Mouse (Mus musculus) lung, postnatal 10 days (tissue): ENCODE measurements around the gene Lyzl6.

Experiments used
- DNase-seq: peaks from one replicate; pipeline ENCODE4 v3.0.0; 2021

Lyzl6 gene

GRCm38 (mm10) chr11:103638790-103639189, at the start of gene Lyzl6:
Gene Lyzl6 (minus strand): TSS chr11:103638890.
- no peak for DNase-seq

DNA sequence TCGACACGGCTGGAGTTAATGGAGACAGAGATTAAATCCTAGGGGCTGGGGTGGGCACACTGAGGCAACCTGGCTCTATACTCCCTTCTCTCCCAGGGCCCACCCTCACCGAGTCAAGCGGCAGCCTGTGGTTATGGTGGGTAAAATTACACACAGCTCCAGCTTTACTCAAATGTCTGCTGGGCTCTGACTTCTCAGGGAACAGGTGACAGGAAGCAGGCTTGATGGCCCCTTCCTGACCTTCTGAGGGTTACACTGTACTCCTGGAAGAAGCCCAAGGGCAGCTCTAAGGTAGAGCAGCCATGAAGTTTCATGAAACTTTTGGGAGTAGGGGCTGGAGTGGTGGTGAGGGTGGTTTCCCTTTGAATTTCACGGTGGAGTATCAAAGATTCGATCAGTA, 48.0 kb upstream of the Lyzl6 start:
- no peak for DNase-seq

DNA sequence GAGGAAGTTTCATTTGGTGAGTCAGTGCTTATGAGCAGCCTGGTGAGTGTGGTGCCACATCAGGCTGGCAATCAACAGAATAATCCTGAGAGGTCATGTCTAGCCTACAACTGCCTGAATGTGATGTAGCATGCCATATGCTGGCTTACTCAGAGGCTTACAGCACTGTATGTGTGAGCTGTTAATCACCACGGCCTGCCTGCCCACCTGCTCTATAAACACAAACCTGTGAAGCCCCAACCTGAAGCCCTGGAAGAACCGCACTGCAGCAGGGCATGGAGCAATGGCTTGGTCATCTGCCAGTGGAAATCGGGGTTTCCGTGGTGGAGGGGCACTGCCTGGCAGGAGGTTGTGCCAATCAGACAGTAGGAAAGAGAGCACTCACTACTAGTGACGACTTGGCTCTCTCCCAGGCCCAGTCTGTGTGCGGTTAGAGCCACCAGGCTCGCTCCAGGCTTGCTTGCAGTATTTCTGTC, 46.6 kb upstream of the Lyzl6 start:
- DNase-seq: no peak

DNA sequence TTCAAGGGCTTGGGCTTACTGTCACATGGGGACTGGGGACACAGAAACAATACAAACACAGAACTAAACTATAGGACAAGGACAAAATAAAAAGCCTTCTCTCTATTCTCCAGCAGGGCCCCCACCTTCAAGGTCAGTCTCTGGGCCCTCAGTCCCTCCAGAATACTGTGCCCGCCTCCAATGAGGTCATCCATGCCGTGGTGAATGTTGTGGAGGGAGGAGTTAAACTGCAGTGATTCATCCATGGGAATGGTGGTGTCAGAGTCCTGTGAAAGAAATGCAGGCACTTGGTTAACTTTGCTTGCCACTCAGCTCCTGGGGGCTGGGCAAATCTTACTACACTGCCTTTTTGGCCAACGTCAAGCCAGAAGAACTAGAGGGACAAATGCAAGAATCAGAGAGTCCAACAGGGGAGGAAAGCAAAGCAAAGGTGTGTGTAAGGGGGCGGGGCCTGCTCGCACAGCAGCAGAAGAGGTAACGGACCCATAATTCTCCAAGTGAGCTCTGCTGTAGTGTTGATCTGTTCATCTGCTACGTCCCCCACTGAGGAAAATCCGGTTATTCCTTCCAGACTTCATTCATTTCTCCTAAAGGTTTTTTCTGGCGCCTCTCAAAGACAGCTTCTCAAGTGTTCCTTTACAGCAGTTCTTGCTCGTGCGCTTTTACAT, 45.1 kb upstream of the Lyzl6 start:
- no peak for DNase-seq

DNA sequence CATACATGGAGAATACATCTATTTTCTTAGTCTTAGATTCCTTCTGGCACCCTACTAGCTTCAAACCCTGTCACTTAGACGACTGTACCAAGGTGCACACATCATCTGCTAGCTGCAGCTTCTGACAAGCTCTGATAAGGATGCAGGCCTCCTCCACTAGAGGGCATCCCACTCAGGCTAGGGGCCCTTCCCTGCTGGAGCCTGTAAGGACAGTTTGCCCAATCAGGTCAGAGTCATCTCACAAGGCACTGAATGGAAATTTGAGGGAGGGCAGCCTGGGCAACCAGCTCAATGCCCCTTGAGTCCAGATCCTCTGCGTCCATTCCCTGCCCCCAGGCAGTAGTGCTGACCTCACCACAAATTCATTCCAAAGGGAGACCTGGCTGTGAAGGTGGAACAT, 38.4 kb upstream of the Lyzl6 start:
- DNase-seq: peak; percentile 67

DNA sequence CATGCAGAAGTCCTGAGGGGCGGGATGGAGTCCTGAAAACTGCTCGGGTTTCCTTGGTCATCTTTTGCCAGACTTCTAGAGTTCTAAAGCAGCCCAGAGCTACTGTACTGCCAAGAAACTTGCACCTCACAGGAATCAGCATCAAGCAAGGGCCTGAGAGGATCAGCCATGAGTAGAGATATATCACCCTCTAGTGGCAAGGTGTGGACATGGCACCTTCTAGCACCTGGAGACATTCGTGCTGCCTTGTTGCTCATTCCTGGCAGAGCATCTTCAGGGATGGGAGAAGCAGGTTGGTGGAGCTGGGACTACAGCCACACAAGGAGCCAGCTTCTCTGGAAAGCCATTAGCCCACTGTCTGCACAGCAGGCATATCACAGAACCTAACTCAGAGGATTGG, 36.9 kb upstream of the Lyzl6 start:
- DNase-seq: peak; percentile 59

- no peak for DNase-seq
Observed at GRCm38 (mm10) chr11:103666907-103667426, 28.3 kb upstream of the Lyzl6 start.

GRCm38 (mm10) chr11:103666181-103666906, 27.7 kb upstream of the Lyzl6 start:
- no peak for DNase-seq

- no peak for DNase-seq
Observed at GRCm38 (mm10) chr11:103665695-103666094, 27.0 kb upstream of the Lyzl6 start.

DNA sequence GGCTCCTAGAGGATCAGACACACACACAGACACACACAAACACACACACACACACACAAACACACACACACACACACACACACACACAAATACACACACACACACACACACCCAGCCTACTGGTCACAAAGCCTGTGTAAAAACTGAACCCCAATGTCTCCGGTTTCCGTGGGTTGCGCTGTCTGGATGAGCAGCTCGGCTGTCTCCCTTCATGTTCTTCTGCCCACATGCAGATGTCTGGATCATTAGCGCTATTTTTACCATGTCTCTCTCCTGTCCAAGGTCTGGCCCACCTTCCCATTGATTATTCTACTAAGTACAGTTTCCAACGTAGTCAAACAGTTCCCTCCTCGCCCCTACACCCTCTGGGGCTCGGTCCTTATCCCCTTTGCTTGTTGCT, 24.4 kb upstream of the Lyzl6 start:
- no peak for DNase-seq

DNA sequence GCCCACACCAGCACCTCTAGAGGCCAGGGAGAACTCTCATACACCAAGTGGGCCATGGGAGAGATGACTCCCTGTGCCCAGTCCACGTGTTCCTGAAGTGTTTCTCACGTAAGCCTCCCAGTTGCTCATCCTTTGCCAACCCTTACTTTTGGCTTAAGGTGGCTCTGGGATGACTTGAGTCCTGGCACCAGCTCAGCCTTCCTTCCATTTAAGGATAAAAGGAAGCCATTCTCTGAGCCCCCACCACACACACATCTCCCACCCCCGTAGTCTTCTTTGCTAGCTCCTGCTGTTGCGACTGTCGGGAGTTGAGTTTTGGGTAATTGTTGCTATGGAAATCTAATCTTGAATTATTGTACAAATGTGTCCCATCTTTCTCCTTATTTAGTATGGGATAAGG, 23.9 kb upstream of the Lyzl6 start:
- DNase-seq: no peak

DNA sequence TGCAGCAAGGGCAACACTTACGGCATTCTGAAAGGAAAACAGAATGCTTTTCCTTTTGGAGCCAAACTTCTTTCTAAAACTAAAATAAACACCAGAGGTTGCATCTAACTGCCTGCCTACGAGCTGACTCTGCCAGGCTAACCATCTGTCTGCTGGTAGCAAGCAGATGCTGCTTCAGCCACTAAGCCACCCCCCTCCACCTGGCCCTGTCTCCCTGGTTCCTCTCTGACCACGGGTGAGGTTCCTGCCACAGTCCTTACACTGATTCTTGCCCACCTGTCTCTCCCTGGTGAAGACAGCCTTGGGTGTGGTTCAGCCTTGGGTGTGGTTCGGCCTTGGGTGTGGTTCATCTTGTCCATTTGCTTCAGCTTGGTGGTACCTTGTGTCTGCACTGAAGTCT, 23.2 kb upstream of the Lyzl6 start:
- DNase-seq: no peak

DNA sequence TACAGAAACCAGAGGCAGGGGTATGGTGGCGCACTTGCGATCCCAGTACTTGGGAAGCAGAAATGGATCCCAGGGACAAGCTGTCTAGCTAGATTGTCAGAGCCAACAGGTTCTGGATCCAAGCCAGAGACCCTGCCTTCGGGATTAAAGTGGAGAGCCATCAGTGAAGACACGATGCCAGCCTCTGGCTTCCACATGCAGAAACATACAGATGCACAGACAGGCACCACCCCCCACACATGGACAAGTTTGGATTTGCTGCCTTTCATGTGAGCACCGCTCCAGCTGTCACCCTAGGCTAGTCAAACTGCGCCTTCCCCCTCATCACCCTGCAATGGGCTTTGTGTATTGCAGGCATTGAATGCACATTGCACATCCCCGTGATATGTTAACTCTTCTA, 19.5 kb upstream of the Lyzl6 start:
- DNase-seq: no peak

GRCm38 (mm10) chr11:103656520-103656919, 17.8 kb upstream of the Lyzl6 start:
- DNase-seq: peak; percentile 56

- DNase-seq: no peak
Observed at GRCm38 (mm10) chr11:103653359-103653965, 14.8 kb upstream of the Lyzl6 start.

- DNase-seq: no peak
Observed at GRCm38 (mm10) chr11:103651426-103651825, 12.7 kb upstream of the Lyzl6 start.

- no peak for DNase-seq
Observed at GRCm38 (mm10) chr11:103649983-103650493, 11.3 kb upstream of the Lyzl6 start.

GRCm38 (mm10) chr11:103649301-103649982, 10.8 kb upstream of the Lyzl6 start, which contains the start of gene Rprml:
Gene Rprml (plus strand): TSS chr11:103649570.
- no peak for DNase-seq

DNA sequence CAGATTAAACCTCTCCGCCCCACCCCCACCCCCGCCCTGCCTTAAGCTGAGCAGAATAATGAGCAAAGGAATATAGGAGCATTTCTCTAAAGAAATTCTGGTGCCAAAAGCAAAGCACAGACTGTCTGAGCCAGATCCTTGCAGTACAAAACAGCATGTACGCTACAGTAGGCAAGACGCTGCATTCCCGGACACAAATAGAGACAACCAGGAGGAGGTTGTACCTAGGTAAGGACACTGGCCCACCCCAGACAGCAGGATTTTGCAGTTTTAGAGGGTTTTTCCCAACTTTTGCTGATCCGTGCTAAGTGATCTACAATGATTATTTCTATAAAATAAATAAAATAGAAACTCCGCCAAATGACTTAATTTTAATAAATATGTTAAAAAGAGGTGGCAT, 10.0 kb upstream of the Lyzl6 start:
- DNase-seq: no peak

GRCm38 (mm10) chr11:103647921-103648620, 9.4 kb upstream of the Lyzl6 start:
- DNase-seq: peak; percentile 47

GRCm38 (mm10) chr11:103646301-103646700, 7.6 kb upstream of the Lyzl6 start:
- DNase-seq: no peak

GRCm38 (mm10) chr11:103645731-103646130, 7.0 kb upstream of the Lyzl6 start:
- no peak for DNase-seq
